Mouse (Mus musculus) layer of hippocampus, adult 18-20 months (tissue): Measurements from ENCODE around the gene Rem2. TPM values are rescaled to one million over a fixed set of nuclear protein-coding genes. Genes with fewer than 3 reads are reported as not detected.

ENCODE experiments used
- DNase-seq, 2 experiments: peaks; one replicate each; pipeline ENCODE4 v3.0.0; 2022; ENCODE audit warnings: low spot score in 2 of 2
- total RNA-seq, 2 experiments: library from RNA; stranded (reverse); gene quantifications; 2 replicates each; pipeline ENCODE4 v1.2.3; 2021

Gene Rem2
- total RNA-seq, 2 experiments from 2014 or later: 21.0 to 23.1 TPM

- DNase-seq: no peak
Measured at GRCm38 (mm10) chr14:54487732-54488131, 11.8 kb downstream of the Rem2 start.

GRCm38 (mm10) chr14:54488350-54488749 is 12.4 kb downstream of the Rem2 start:
- DNase-seq: no peak

DNA sequence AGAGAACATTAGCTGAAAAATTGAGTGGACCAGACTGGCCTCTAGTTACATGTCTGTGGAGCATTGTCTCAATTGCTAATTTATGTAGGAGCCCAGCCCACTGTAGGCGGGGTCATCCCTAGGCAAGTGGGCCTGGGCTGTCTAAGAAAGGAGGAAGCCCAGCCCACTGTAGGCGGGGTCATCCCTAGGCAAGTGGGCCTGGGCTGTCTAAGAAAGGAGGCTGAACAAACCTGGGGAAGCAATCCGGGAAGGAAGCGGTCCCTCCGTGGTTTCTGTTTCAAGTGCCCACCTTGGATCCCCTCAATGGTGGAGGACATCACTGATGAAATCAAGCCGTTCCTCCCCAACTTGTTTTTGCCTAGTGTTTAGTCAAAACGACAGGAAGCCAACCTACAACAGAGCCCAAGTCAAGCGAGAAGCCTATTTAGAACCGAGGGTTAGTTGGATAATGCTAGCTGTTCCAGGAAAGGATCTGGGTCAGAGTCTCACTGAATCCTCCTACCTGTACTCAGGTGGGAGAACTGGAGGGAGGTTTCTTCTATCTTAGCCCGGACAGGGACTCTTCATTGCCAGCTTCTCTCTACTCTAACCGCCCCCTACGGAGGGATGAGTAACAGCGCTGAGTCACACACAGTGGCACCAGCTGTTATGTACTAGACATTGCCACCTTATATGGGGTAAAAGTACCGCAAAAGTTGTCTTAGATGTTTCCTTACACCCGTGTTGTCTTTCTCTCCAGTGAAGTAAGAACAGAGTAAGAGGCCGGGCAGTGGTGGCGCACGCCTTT is 16.6 kb downstream of the Rem2 start:
- DNase-seq: peak in 1 of 2 experiments; percentile 39

DNA sequence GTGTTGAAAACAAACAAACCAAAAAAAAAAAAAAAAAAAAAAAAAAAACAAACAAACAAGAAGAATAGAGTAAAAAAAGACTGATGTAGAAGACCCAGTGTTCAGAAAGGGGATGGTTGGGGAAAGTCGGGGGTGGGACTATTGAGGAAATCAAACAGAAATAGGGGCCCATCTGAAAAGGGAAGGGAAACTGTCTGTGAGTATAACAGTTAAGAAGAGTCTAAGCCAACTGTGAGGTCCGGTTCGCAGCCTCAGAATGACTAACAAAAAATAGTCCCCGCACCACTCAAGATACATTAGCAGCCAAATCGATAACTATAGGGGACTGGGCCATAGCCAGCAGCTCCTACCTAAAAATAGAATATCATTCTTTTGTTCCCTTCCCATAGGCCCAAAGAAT is 17.3 kb downstream of the Rem2 start:
- no peak for DNase-seq

- peak in 1 of 2 experiments; percentile 78 for DNase-seq
Measured at GRCm38 (mm10) chr14:54494234-54494633, 18.3 kb downstream of the Rem2 start.

- DNase-seq: no peak
Measured at GRCm38 (mm10) chr14:54496706-54497105, 20.8 kb downstream of the Rem2 start.

DNA sequence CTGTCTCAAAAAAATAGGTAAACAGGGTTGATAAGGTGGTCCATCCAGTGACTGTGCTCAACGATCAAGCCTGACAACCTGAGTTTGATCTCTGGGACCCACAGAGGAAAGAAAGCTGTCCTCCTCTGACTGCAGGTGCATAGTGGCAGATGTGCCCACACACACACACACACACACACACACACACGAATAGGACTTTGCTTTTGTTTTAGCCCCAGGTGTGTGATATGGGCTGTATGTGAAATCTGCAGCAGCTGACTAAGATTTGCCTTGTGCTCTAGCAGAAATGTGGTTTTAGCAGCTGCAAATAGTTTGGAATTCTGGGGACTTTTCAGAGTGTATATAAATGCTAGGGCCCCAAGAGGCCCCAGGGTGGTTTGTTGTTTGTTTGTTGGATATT is 23.4 kb downstream of the Rem2 start:
- no peak for DNase-seq

GRCm38 (mm10) chr14:54501365-54501764 is 25.5 kb downstream of the Rem2 start:
- no peak for DNase-seq

DNA sequence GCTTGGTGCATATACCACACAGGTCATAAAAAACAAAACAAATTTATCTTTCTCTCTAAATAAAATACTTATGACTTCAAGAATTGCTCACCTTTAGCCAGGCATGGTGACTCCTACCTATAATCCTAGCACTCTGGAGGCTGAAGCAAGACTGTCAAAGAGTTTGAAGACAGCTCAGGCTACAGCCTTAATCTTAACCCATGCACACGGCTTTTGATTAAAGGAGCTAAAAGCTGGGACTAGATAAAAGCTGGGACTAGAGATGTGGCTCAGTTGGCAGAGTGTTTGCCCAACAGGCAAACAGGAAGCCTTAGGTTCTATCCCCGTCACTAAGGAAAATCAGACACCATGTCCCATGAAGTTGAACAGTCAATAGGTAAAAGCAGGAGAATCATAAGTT is 27.2 kb downstream of the Rem2 start:
- no peak for DNase-seq

- no peak for DNase-seq
Measured at GRCm38 (mm10) chr14:54509774-54510173, 33.9 kb downstream of the Rem2 start.

DNA sequence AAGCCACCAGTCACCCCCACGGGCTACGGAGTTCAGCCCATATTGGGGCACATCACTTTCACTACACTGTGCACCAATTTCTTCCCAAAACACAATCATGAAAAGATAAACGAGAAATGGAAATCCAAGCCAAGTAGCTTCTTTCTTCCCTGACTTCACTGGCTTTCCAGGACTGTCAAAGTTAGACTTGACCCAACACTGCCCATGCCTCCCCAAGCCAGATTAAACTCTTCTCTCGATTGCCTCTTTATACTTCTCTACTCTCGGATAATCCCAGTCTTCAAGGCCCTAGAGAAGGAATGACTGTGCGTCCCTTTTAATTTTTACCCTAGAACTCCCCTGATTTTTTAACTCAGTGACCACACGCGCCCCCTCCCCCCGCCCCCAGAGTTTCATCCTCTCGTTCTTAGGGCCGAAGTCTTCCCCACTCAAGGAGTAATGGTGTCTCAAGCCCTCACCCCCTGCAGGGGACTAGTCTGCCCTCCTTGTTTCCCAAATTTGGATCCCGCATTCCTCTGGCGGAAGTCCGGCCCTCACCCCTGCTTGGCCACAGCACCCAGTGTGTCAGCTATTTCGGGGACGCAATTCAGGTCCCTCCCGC is 40.9 kb downstream of the Rem2 start:
- no peak for DNase-seq

DNA sequence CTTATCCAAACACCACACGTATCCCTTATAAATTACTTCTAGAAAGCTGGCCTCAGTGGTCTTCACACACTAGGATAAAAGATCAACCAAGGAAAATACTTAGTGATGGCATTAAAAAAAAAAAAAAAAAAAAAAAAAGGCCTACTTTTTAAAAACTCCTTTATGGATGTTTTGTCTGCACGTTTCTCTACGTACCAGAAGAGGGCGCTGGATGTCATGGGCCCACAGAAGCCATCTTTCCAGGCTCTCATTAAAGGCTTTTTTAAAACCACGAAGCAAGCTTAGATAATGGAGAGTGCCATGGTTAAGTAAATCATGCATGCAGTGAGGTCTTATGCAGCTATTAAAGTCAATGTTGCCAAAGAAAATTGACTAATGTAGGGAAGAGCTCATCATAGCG is 47.7 kb downstream of the Rem2 start:
- no peak for DNase-seq

DNA sequence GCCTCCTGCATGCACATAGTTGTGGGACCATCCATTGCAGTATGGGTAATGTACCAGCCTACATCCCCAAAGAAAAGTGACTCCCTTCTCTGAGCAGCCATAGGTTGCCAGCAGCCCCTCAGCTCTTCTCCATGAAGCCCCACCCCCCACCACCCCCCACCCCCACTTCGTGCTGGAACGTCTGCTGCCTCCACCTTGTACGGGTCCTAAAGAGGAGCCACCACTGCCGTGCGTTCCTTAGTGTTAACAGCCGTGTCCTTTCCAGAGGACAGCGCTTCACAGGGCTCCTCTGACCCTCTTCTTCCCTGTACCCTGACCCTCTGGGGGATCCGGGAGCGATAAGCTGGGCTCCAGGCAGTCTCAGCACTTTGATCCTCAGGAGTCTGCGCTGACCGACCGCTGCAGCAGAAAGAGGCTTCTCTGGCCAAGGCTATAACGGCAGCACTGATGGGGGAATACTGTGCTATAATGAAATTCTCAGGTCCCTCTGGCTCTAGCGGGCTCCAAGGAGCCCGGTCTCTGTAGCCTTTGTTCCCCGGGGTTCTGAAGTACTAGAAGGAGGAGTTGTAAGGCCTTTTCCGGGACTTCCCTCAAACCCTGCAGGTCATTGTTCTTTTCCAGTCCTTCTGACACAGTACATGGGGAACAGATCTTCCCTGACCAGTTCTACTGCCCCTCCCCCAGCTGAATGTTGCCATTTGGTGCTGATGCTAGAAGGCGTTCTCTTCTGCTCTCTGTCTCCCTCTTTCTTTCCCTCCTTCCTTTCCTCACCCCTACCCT is 51.5 kb downstream of the Rem2 start:
- DNase-seq: peak in 1 of 2 experiments; percentile 37

- peak in 1 of 2 experiments; percentile 10 for DNase-seq
Measured at GRCm38 (mm10) chr14:54528007-54528393, 52.1 kb downstream of the Rem2 start.

DNA sequence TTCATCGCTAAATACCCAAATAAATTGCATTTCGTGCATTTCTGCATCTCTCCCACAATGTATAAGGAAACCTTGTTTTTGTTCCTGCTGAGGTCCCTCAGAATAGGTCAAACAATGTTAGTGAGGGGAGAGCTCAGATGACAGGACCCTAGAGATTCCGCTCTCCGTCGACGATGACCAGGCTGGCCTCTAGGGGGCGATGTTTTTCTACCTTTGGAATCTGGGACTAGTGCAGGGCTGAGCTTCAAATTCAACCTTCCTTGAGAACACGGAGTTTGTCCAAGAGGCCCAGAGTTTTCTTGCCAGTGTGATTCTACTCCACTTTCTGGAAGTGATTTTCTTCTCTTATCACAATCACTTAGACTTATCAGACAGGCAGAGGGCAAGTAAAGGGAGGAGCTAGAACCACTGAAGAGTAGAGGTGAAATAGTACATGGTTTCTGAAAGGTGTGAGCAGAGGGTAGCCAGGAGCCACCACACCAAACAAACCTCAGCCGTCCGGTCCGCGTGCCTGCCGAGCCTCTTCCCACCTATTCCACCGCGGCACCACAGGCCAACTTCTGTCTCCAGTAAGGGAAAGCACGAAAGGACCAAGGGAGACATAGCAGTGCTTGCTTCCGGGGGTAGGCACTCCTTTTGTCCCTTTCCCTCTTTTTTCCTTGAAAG is 52.7 kb downstream of the Rem2 start:
- peak; percentile 52 to 91 for DNase-seq

Other genes starting within 250 kb of the Rem2 start
- 100 to 1,000 TPM; 123 to 132 TPM for gene Dad1, start 222.0 kb upstream of the Rem2 start, total RNA-seq
- gene Abhd4, start 221.9 kb upstream of the Rem2 start, total RNA-seq: 10 to 100 TPM; 54.8 to 60.0 TPM
- not detected for gene Olfr49, start 191.2 kb upstream of the Rem2 start, total RNA-seq
- gene Oxa1l, start 115.3 kb upstream of the Rem2 start, total RNA-seq: 10 to 100 TPM; 51.9 to 53.9 TPM
- 1 to 10 TPM; 1.5 to 2.2 TPM for gene Slc7a7, start 58.3 kb upstream of the Rem2 start, total RNA-seq
- gene Mrpl52, start 49.2 kb upstream of the Rem2 start, total RNA-seq: 100 to 1,000 TPM in 1 of 2 experiments, 10 to 100 TPM in 1; 94.8 to 109 TPM
- gene Mmp14, start 44.5 kb upstream of the Rem2 start, total RNA-seq: 10 to 100 TPM; 15.0 to 15.2 TPM
- gene Lrp10, start 12.0 kb upstream of the Rem2 start, total RNA-seq: 10 to 100 TPM; 33.8 to 34.6 TPM
- gene Prmt5, start 41.4 kb downstream of the Rem2 start, total RNA-seq: 10 to 100 TPM; 51.5 to 56.7 TPM
- 1 to 10 TPM; 2.6 to 3.4 TPM for gene Haus4, start 78.5 kb downstream of the Rem2 start, total RNA-seq
- gene Ajuba, start 101.5 kb downstream of the Rem2 start, total RNA-seq: under 1 TPM; 0.86 to 0.89 TPM
- gene 4931414P19Rik, start 129.9 kb downstream of the Rem2 start, total RNA-seq: 1 to 10 TPM; 5.6 TPM
- 100 to 1,000 TPM; 209 to 210 TPM for gene Psmb5, start 141.9 kb downstream of the Rem2 start, total RNA-seq
- under 1 TPM; 0.25 to 0.54 TPM for gene Psmb11, start 145.3 kb downstream of the Rem2 start, total RNA-seq
- gene Gm17606, start 164.9 kb downstream of the Rem2 start, total RNA-seq: not detected
- 10 to 100 TPM; 20.4 to 22.3 TPM for gene Cdh24, start 165.3 kb downstream of the Rem2 start, total RNA-seq
- 10 to 100 TPM; 23.4 to 24.4 TPM for gene 1700123O20Rik, start 210.1 kb downstream of the Rem2 start, total RNA-seq
- gene Acin1, start 210.8 kb downstream of the Rem2 start, total RNA-seq: 100 to 1,000 TPM; 196 to 207 TPM
- not detected for gene Gm29776, start 222.7 kb downstream of the Rem2 start, total RNA-seq
- gene Cebpe, start 236.1 kb downstream of the Rem2 start, total RNA-seq: not detected